Mouse (Mus musculus) lung, embryonic 16.5 days (tissue): ENCODE measurements around the gene Pkib. TPM values are rescaled to one million over a fixed set of nuclear protein-coding genes. Genes with fewer than 3 reads are reported as not detected.

Experiments used
- ATAC-seq: fragments of 200-750 bp; cut with Nextera tagmentation; 2 replicates; pipeline ENCODE4 v1.8.0; 2017; ENCODE audit warnings: low read depth, mild to moderate bottlenecking, moderate library complexity
- H3K27ac ChIP-seq: fragments of 300-500 bp; sonication (generic); 2 replicates; pipeline ENCODE4 v1.5.1; 2014; ENCODE audit warnings: mild to moderate bottlenecking, control low read depth, low read length
- H3K27me3 ChIP-seq: fragments of 300-500 bp; sonication (generic); 2 replicates; pipeline ENCODE4 v1.6.1; 2014; ENCODE audit warnings: low read depth, low read length, mixed read lengths; ENCODE audit not compliant: control insufficient read depth, insufficient read depth
- H3K36me3 ChIP-seq: fragments of 300-500 bp; sonication (generic); 2 replicates; pipeline ENCODE4 v1.6.1; 2014; ENCODE audit warnings: low read length; ENCODE audit not compliant: control insufficient read depth, insufficient read depth
- H3K4me1 ChIP-seq: fragments of 300-500 bp; sonication (generic); replicated peaks from 2 replicates; pipeline ENCODE4 v1.6.1; 2014; ENCODE audit warnings: low read length, mixed read lengths; ENCODE audit not compliant: control insufficient read depth, insufficient read depth
- H3K4me2 ChIP-seq: fragments of 300-500 bp; sonication (generic); 2 replicates; pipeline ENCODE4 v1.6.1; 2014; ENCODE audit warnings: low read depth, low read length, control low read depth
- H3K4me3 ChIP-seq: fragments of 300-500 bp; sonication (generic); 2 replicates; pipeline ENCODE4 v1.5.1; 2014; ENCODE audit warnings: mild to moderate bottlenecking, low read length, control low read depth
- H3K9ac ChIP-seq: fragments of 300-500 bp; sonication (generic); 2 replicates; pipeline ENCODE4 v1.6.1; 2014; ENCODE audit warnings: low read length, control low read depth
- H3K9me3 ChIP-seq: fragments of 300-500 bp; sonication (generic); 2 replicates; pipeline ENCODE4 v1.6.1; 2016; ENCODE audit warnings: low read length; ENCODE audit not compliant: control insufficient read depth
- WGBS: fragments of 180-500 bp; shearing (Covaris S2); extraction: QIAGEN DNeasy Blood & Tissue Kit; methylation state at CpG from one replicate; pipeline ENCODE4 v1.1.7; 2014; 5-methylcytosine and 5-hydroxymethylcytosine counted together
- polyA plus RNA-seq: library from polyadenylated mRNA; unstranded; fragments of >200 nt; fragmentation: Nextera tagmentation; extraction: Ambion mirVana; gene quantifications from 2 replicates; pipeline ENCODE4 v1.2.1, GENCODE M21; 2015

The Pkib gene
- polyA plus RNA-seq, 1 experiment from 2014 or later = 3.4 TPM

- ATAC-seq = peak; percentile 43; the same call in 1 of the 2 replicates
- 52% methylated on average over 4 of the region's 4 CpGs for WGBS
Observed at GRCm38 (mm10) chr10:57702246-57702645, 70.5 kb downstream of the Pkib start.

GRCm38 (mm10) chr10:57721035-57721434 is 89.3 kb downstream of the Pkib start:
- no peaks in the 10 kb centered on the region for H3K4me1 ChIP-seq
- no peak for ATAC-seq
- H3K9me3 ChIP-seq = no peaks in the 10 kb centered on the region
- H3K27ac ChIP-seq = no peak overlapping the region
- no peak overlapping the region for H3K4me2 ChIP-seq
- no peak overlapping the region for H3K9ac ChIP-seq
- no peaks in the 10 kb centered on the region for H3K36me3 ChIP-seq
- H3K4me3 ChIP-seq = no peak overlapping the region
- H3K27me3 ChIP-seq = no peaks in the 10 kb centered on the region

More at GRCm38 (mm10) chr10:57702246-57702645, 70.5 kb downstream of the Pkib start:
- Histone ChIP-seq H3K36me3 (no peaks in the 10 kb centered on the region), H3K9me3 (no peaks in the 10 kb centered on the region), H3K27me3 (no peaks in the 10 kb centered on the region), H3K9ac (no peak overlapping the region), H3K4me3 (no peak overlapping the region), H3K4me1 (no peaks in the 10 kb centered on the region), H3K4me2 (no peak overlapping the region), H3K27ac (peak overlapping the region; percentile 27; the same call in 1 of the 2 replicates)

GRCm38 (mm10) chr10:57722363-57722762 is 90.6 kb downstream of the Pkib start:
- Histone ChIP-seq H3K9me3 (no peaks in the 10 kb centered on the region), H3K4me3 (no peak overlapping the region), H3K4me2 (no peak overlapping the region), H3K27ac (no peak overlapping the region), H3K36me3 (no peaks in the 10 kb centered on the region), H3K27me3 (no peaks in the 10 kb centered on the region), H3K9ac (no peak overlapping the region), H3K4me1 (no peaks in the 10 kb centered on the region)
- WGBS = 61% methylated on average over 3 of the region's 3 CpGs
- no peak for ATAC-seq

GRCm38 (mm10) chr10:57727666-57728065 is 95.9 kb downstream of the Pkib start:
- no peaks in the 10 kb centered on the region for H3K27me3 ChIP-seq
- H3K4me3 ChIP-seq = no peak overlapping the region
- H3K4me2 ChIP-seq = no peak overlapping the region
- no peak overlapping the region for H3K9ac ChIP-seq
- ATAC-seq = no peak
- no peaks in the 10 kb centered on the region for H3K36me3 ChIP-seq
- 67% methylated on average over 8 of the region's 8 CpGs for WGBS
- H3K4me1 ChIP-seq = no peaks in the 10 kb centered on the region
- no peak overlapping the region for H3K27ac ChIP-seq
- H3K9me3 ChIP-seq = no peaks in the 10 kb centered on the region

GRCm38 (mm10) chr10:57731672-57732071 is 99.9 kb downstream of the Pkib start:
- no peaks in the 10 kb centered on the region for H3K9me3 ChIP-seq
- no peak overlapping the region for H3K9ac ChIP-seq
- WGBS = 76% methylated on average over 3 of the region's 3 CpGs
- H3K4me2 ChIP-seq = no peak overlapping the region
- H3K27ac ChIP-seq = no peak overlapping the region
- no peak overlapping the region for H3K4me3 ChIP-seq
- no peaks in the 10 kb centered on the region for H3K27me3 ChIP-seq
- no peak for ATAC-seq
- H3K4me1 ChIP-seq = no peaks in the 10 kb centered on the region
- no peaks in the 10 kb centered on the region for H3K36me3 ChIP-seq

- no peak overlapping the region for H3K4me2 ChIP-seq
- ATAC-seq = no peak
- H3K4me3 ChIP-seq = no peak overlapping the region
- no peaks in the 10 kb centered on the region for H3K27me3 ChIP-seq
- H3K9me3 ChIP-seq = no peaks in the 10 kb centered on the region
- H3K4me1 ChIP-seq = no peaks in the 10 kb centered on the region
- 75% methylated on average over 4 of the region's 4 CpGs for WGBS
- no peak overlapping the region for H3K27ac ChIP-seq
- H3K9ac ChIP-seq = no peak overlapping the region
- H3K36me3 ChIP-seq = no peaks in the 10 kb centered on the region
Observed at GRCm38 (mm10) chr10:57740733-57741132, 109.0 kb downstream of the Pkib start.

GRCm38 (mm10) chr10:57741351-57741750 is 109.6 kb downstream of the Pkib start:
- Histone ChIP-seq H3K27me3 (no peaks in the 10 kb centered on the region), H3K27ac (no peak overlapping the region), H3K36me3 (no peaks in the 10 kb centered on the region), H3K4me3 (no peak overlapping the region), H3K9me3 (no peaks in the 10 kb centered on the region), H3K4me2 (no peak overlapping the region), H3K4me1 (no peaks in the 10 kb centered on the region), H3K9ac (no peak overlapping the region)
- WGBS = 49% methylated on average over 2 of the region's 2 CpGs
- ATAC-seq = no peak

GRCm38 (mm10) chr10:57743045-57743444 is 111.3 kb downstream of the Pkib start:
- Histone ChIP-seq H3K27ac (no peak overlapping the region), H3K4me3 (no peak overlapping the region), H3K9ac (no peak overlapping the region), H3K4me2 (no peak overlapping the region), H3K9me3 (no peaks in the 10 kb centered on the region), H3K27me3 (no peaks in the 10 kb centered on the region), H3K36me3 (no peaks in the 10 kb centered on the region), H3K4me1 (no peaks in the 10 kb centered on the region)
- WGBS = 64% methylated on average over 7 of the region's 7 CpGs
- no peak for ATAC-seq

GRCm38 (mm10) chr10:57743606-57744016 is 111.8 kb downstream of the Pkib start:
- no peaks in the 10 kb centered on the region for H3K9me3 ChIP-seq
- no peaks in the 10 kb centered on the region for H3K36me3 ChIP-seq
- ATAC-seq = peak; percentile 66; the same call in 1 of the 2 replicates
- WGBS = 3% methylated on average over 6 of the region's 6 CpGs
- H3K4me1 ChIP-seq = no peaks in the 10 kb centered on the region
- peak overlapping the region; percentile 61 for H3K4me2 ChIP-seq
- no peak overlapping the region for H3K27ac ChIP-seq
- no peaks in the 10 kb centered on the region for H3K27me3 ChIP-seq
- H3K4me3 ChIP-seq = peak overlapping the region; percentile 54
- H3K9ac ChIP-seq = peak overlapping the region; percentile 46; the same call in 1 of the 2 replicates
